Mouse (Mus musculus): Measurements from ENCODE around the gene Hist1h4a.

GRCm38 (mm10) chr13:23749563-23750121, 11.4 kb downstream of the Hist1h4a start:
- no peak for TF ChIP-seq GATA1 (IDR thresholded peaks at IDR 0.05; ENCODE audit: low read length)
- no peak for TF ChIP-seq TAL1 (IDR thresholded peaks at IDR 0.05; ENCODE audit: low read length)

All from erythroblast, embryonic 14.5 days (primary cell).